Mouse (Mus musculus) small intestine, adult 2 months (tissue): ENCODE measurements at regions not wholly inside any gene's neighbourhood (a gene's known extent, or its start where the extent isn't known, plus 50 kb on each side); places are given as distances from the start of the nearest gene placed in this dataset.

ENCODE experiments used
- H3K27ac ChIP-seq: fragments of 200-500 bp; 2 replicates; pipeline ENCODE4 v1.5.1; 2012; ENCODE audit warnings: low read depth, low read length, control low read depth, inconsistent platforms; ENCODE audit not compliant: insufficient read depth
- H3K27me3 ChIP-seq: fragments of 200-500 bp; 2 replicates; pipeline ENCODE4 v1.6.1; 2012; ENCODE audit warnings: mild to moderate bottlenecking, moderate library complexity, low read length, inconsistent platforms; ENCODE audit not compliant: control insufficient read depth, insufficient read depth
- H3K36me3 ChIP-seq: fragments of 200-500 bp; 2 replicates; pipeline ENCODE4 v1.6.1; 2012; ENCODE audit warnings: mild to moderate bottlenecking, low read length, control low read depth, inconsistent platforms; ENCODE audit not compliant: control insufficient read depth, insufficient read depth
- H3K4me1 ChIP-seq: fragments of 200-500 bp; 2 replicates; pipeline ENCODE4 v1.6.1; 2012; ENCODE audit warnings: low read length, inconsistent platforms, mixed read lengths; ENCODE audit not compliant: control insufficient read depth, insufficient read depth, insufficient read length
- H3K4me3 ChIP-seq: fragments of 200-500 bp; 2 replicates; pipeline ENCODE4 v1.5.1; 2012; ENCODE audit warnings: low read depth, mild to moderate bottlenecking, control low read depth, inconsistent platforms, low read length, moderate library complexity
- CTCF ChIP-seq: fragments of 200-500 bp; IDR thresholded peaks from 2 replicates; pipeline ENCODE4 v1.5.1; 2012; ENCODE audit warnings: low read depth, mild to moderate bottlenecking, control low read depth, inconsistent platforms, low read length, moderate library complexity, mixed read lengths; ENCODE audit not compliant: insufficient replicate concordance, insufficient read length; ENCODE audit errors: extremely low read depth
- POLR2A ChIP-seq: fragments of 200-500 bp; IDR thresholded peaks from 2 replicates; pipeline ENCODE4 v1.6.1; 2012; ENCODE audit warnings: low read depth, mild to moderate bottlenecking, control low read depth, inconsistent platforms, low read length, moderate library complexity
- WGBS: fragments of 180-500 bp; shearing (Covaris S2); methylation state at CpG from one replicate; pipeline ENCODE4 v1.1.7; 2018; 5-methylcytosine and 5-hydroxymethylcytosine counted together

GRCm38 (mm10) chr9:69910621-69911020 lies 78.6 kb upstream of the Bnip2 start:
- H3K27ac ChIP-seq, result no peak overlapping the region

GRCm38 (mm10) chr9:69928126-69928525 lies 61.1 kb upstream of the Bnip2 start:
- no peak overlapping the region for H3K4me3 ChIP-seq
- H3K36me3 ChIP-seq, result no peaks in the 10 kb centered on the region
- TF ChIP-seq POLR2A, result no peak
- TF ChIP-seq CTCF, result no peak
- H3K27me3 ChIP-seq, result no peaks in the 10 kb centered on the region
- H3K27ac ChIP-seq, result no peak overlapping the region
- 70% methylated on average over 2 of the region's 2 CpGs for WGBS
- H3K4me1 ChIP-seq, result no peaks in the 10 kb centered on the region

More at GRCm38 (mm10) chr9:69910621-69911020, 78.6 kb upstream of the Bnip2 start:
- TF ChIP-seq POLR2A (no peak), CTCF (no peak)
- peaks cover 9% of the 10 kb centered on the region for H3K27me3 ChIP-seq
- no peak overlapping the region for H3K4me3 ChIP-seq
- WGBS, result 60% methylated on average over 4 of the region's 4 CpGs
- H3K4me1 ChIP-seq, result no peaks in the 10 kb centered on the region
- H3K36me3 ChIP-seq, result no peaks in the 10 kb centered on the region

- no peaks in the 10 kb centered on the region for H3K4me1 ChIP-seq
- WGBS, result 62% methylated on average over 3 of the region's 3 CpGs
- no peak for TF ChIP-seq POLR2A
- TF ChIP-seq CTCF, result no peak
- no peak overlapping the region for H3K4me3 ChIP-seq
- H3K36me3 ChIP-seq, result no peaks in the 10 kb centered on the region
- no peaks in the 10 kb centered on the region for H3K27me3 ChIP-seq
- H3K27ac ChIP-seq, result no peak overlapping the region
These were observed 51.4 kb upstream of the Bnip2 start for GRCm38 (mm10) chr9:69937863-69938262.
